Mouse (Mus musculus): ENCODE results near the gene Tcea3. TPM values are rescaled to one million over a fixed set of nuclear protein-coding genes. Genes with fewer than 3 reads are reported as not detected.
A peak's percentile ranks its signal among the peaks of the same experiment; 100 is the strongest.

The Tcea3 gene
- polyA plus RNA-seq (2015; fragmentation: Nextera tagmentation; extraction: Ambion mirVana): 19.2 and 20.9 TPM in 2 replicates

- Histone ChIP-seq H3K4me3 (replicated peaks) (peak within 1 kb of the TSS; percentile 54), H3K27ac (replicated peaks) (0 out of 2 replicates have a peak within 1 kb of the TSS, but pooled peaks have one; percentile 9), H3K9ac (peak within 1 kb of the TSS; percentile 21; the same call in 1 of the 2 replicates), H3K4me1 (replicated peaks) (peaks cover 24% of the 10 kb centered on the region), H3K36me3 (replicated peaks) (no peaks in the 10 kb centered on the region), H3K27me3 (peaks cover 94% of the 10 kb centered on the region), H3K4me2 (peak within 1 kb of the TSS; percentile 53), H3K9me3 (replicated peaks) (no peaks in the 10 kb centered on the region)
- ATAC-seq (ENCODE audit: insufficient read depth): peak; percentile 34; the same call in 1 of the 2 replicates
- WGBS (ENCODE audit: insufficient replicate concordance): 1% methylated on average over 46 of the region's 46 CpGs
Observed at GRCm38 (mm10) chr4:136247729-136248463, at the start of gene Tcea3. TSS of gene Tcea3 (plus strand) at chr4:136247729.

- Histone ChIP-seq H3K4me3 (replicated peaks) (no peak overlapping the region), H3K36me3 (replicated peaks) (peaks cover 31% of the 10 kb centered on the region), H3K9me3 (replicated peaks) (no peaks in the 10 kb centered on the region), H3K4me1 (replicated peaks) (peaks cover 39% of the 10 kb centered on the region), H3K9ac (no peak overlapping the region), H3K27me3 (peaks cover 36% of the 10 kb centered on the region), H3K27ac (replicated peaks) (0 out of 2 replicates have a peak overlapping the region, but pooled peaks have one; percentile 57), H3K4me2 (no peak overlapping the region)
- no peak for ATAC-seq (ENCODE audit: insufficient read depth)
- WGBS (ENCODE audit: insufficient replicate concordance): 79% methylated on average over 7 of the region's 7 CpGs
Observed at GRCm38 (mm10) chr4:136198846-136199245, 48.7 kb upstream of the Tcea3 start.

GRCm38 (mm10) chr4:136199562-136200292, 47.8 kb upstream of the Tcea3 start:
- H3K4me2 ChIP-seq: no peak overlapping the region
- H3K9me3 ChIP-seq (replicated peaks): no peaks in the 10 kb centered on the region
- no peak for ATAC-seq (ENCODE audit: insufficient read depth)
- H3K27me3 ChIP-seq: peaks cover 45% of the 10 kb centered on the region
- peaks cover 23% of the 10 kb centered on the region for H3K36me3 ChIP-seq (replicated peaks)
- WGBS (ENCODE audit: insufficient replicate concordance): 27% methylated on average over 9 of the region's 9 CpGs
- no peak overlapping the region for H3K9ac ChIP-seq
- peak overlapping the region; percentile 57 for H3K27ac ChIP-seq (replicated peaks)
- H3K4me3 ChIP-seq (replicated peaks): no peak overlapping the region
- peaks cover 33% of the 10 kb centered on the region for H3K4me1 ChIP-seq (replicated peaks)

GRCm38 (mm10) chr4:136202509-136202908, 45.0 kb upstream of the Tcea3 start:
- WGBS (ENCODE audit: insufficient replicate concordance): 6% methylated on average over 9 of the region's 9 CpGs
- H3K27ac ChIP-seq (replicated peaks): no peak overlapping the region
- H3K4me3 ChIP-seq (replicated peaks): no peak overlapping the region
- peaks cover 36% of the 10 kb centered on the region for H3K4me1 ChIP-seq (replicated peaks)
- ATAC-seq (ENCODE audit: insufficient read depth): no peak
- no peaks in the 10 kb centered on the region for H3K9me3 ChIP-seq (replicated peaks)
- no peak overlapping the region for H3K9ac ChIP-seq
- no peak overlapping the region for H3K4me2 ChIP-seq
- no peaks in the 10 kb centered on the region for H3K36me3 ChIP-seq (replicated peaks)
- peaks cover 71% of the 10 kb centered on the region for H3K27me3 ChIP-seq

- ATAC-seq (ENCODE audit: insufficient read depth): no peak
- H3K9ac ChIP-seq: no peak overlapping the region
- H3K4me3 ChIP-seq (replicated peaks): no peak overlapping the region
- peaks cover 93% of the 10 kb centered on the region for H3K27me3 ChIP-seq
- peaks cover 35% of the 10 kb centered on the region for H3K4me1 ChIP-seq (replicated peaks)
- no peak overlapping the region for H3K27ac ChIP-seq (replicated peaks)
- no peak overlapping the region for H3K4me2 ChIP-seq
- no peaks in the 10 kb centered on the region for H3K9me3 ChIP-seq (replicated peaks)
- 64% methylated on average over 2 of the region's 2 CpGs for WGBS (ENCODE audit: insufficient replicate concordance)
- no peaks in the 10 kb centered on the region for H3K36me3 ChIP-seq (replicated peaks)
Observed at GRCm38 (mm10) chr4:136204775-136205174, 42.8 kb upstream of the Tcea3 start.

- Histone ChIP-seq H3K4me1 (replicated peaks) (peaks cover 30% of the 10 kb centered on the region), H3K27me3 (peaks cover 92% of the 10 kb centered on the region)
- WGBS (ENCODE audit: insufficient replicate concordance): under 1% methylated on average over 54 of the region's 54 CpGs
Observed at GRCm38 (mm10) chr4:136206033-136206893, 41.3 kb upstream of the Tcea3 start, which contains the start of gene Asap3. TSS of gene Asap3 (plus strand) at chr4:136206365.

GRCm38 (mm10) chr4:136206943-136207342, 40.6 kb upstream of the Tcea3 start:
- H3K4me2 ChIP-seq: peak overlapping the region; percentile 95
- H3K9ac ChIP-seq: peak overlapping the region; percentile 65; the same call in 1 of the 2 replicates
- no peaks in the 10 kb centered on the region for H3K9me3 ChIP-seq (replicated peaks)
- H3K27me3 ChIP-seq: peaks cover 88% of the 10 kb centered on the region
- H3K36me3 ChIP-seq (replicated peaks): no peaks in the 10 kb centered on the region
- 15% methylated on average over 6 of the region's 6 CpGs for WGBS (ENCODE audit: insufficient replicate concordance)
- peak overlapping the region; percentile 62 for H3K4me3 ChIP-seq (replicated peaks)
- H3K27ac ChIP-seq (replicated peaks): no peak overlapping the region
- no peak for ATAC-seq (ENCODE audit: insufficient read depth)
- H3K4me1 ChIP-seq (replicated peaks): peaks cover 30% of the 10 kb centered on the region

More at GRCm38 (mm10) chr4:136206033-136206893, 41.3 kb upstream of the Tcea3 start, which contains the start of gene Asap3:
- ATAC-seq (ENCODE audit: insufficient read depth): peak; percentile 87
- Histone ChIP-seq H3K36me3 (replicated peaks) (no peaks in the 10 kb centered on the region), H3K4me3 (replicated peaks) (peak within 1 kb of the TSS; percentile 62), H3K27ac (replicated peaks) (peak within 1 kb of the TSS; percentile 33), H3K9ac (peak within 1 kb of the TSS; percentile 65), H3K4me2 (peak within 1 kb of the TSS; percentile 95), H3K9me3 (replicated peaks) (no peaks in the 10 kb centered on the region)

GRCm38 (mm10) chr4:136210931-136211330, 36.6 kb upstream of the Tcea3 start:
- Histone ChIP-seq H3K4me1 (replicated peaks) (peaks cover 25% of the 10 kb centered on the region), H3K27ac (replicated peaks) (no peak overlapping the region), H3K4me3 (replicated peaks) (no peak overlapping the region), H3K9me3 (replicated peaks) (no peaks in the 10 kb centered on the region), H3K27me3 (peaks cover 52% of the 10 kb centered on the region), H3K36me3 (replicated peaks) (no peaks in the 10 kb centered on the region), H3K4me2 (no peak overlapping the region), H3K9ac (no peak overlapping the region)
- WGBS (ENCODE audit: insufficient replicate concordance): 51% methylated on average over 9 of the region's 9 CpGs
- no peak for ATAC-seq (ENCODE audit: insufficient read depth)

- WGBS (ENCODE audit: insufficient replicate concordance): 55% methylated on average over 7 of the region's 7 CpGs
- Histone ChIP-seq H3K27me3 (peaks cover 51% of the 10 kb centered on the region), H3K36me3 (replicated peaks) (no peaks in the 10 kb centered on the region), H3K9ac (no peak overlapping the region), H3K4me1 (replicated peaks) (peaks cover 17% of the 10 kb centered on the region), H3K4me3 (replicated peaks) (no peak overlapping the region), H3K9me3 (replicated peaks) (no peaks in the 10 kb centered on the region), H3K4me2 (no peak overlapping the region), H3K27ac (replicated peaks) (peak overlapping the region; percentile 60; the same call in 1 of the 2 replicates)
- ATAC-seq (ENCODE audit: insufficient read depth): peak; percentile 19; the same call in 1 of the 2 replicates
Observed at GRCm38 (mm10) chr4:136213629-136214028, 33.9 kb upstream of the Tcea3 start.

- H3K9me3 ChIP-seq (replicated peaks): no peaks in the 10 kb centered on the region
- H3K4me1 ChIP-seq (replicated peaks): peaks cover 14% of the 10 kb centered on the region; the same call in 1 of the 2 replicates
- H3K36me3 ChIP-seq (replicated peaks): no peaks in the 10 kb centered on the region
- peak overlapping the region; percentile 13; the same call in 1 of the 2 replicates for H3K4me2 ChIP-seq
- ATAC-seq (ENCODE audit: insufficient read depth): peak; percentile 80
- no peak overlapping the region for H3K4me3 ChIP-seq (replicated peaks)
- no peak overlapping the region for H3K9ac ChIP-seq
- H3K27ac ChIP-seq (replicated peaks): peak overlapping the region; percentile 60
- peaks cover 51% of the 10 kb centered on the region for H3K27me3 ChIP-seq
- WGBS (ENCODE audit: insufficient replicate concordance): 62% methylated on average over 8 of the region's 8 CpGs
Observed at GRCm38 (mm10) chr4:136214828-136215227, 32.7 kb upstream of the Tcea3 start.
